Mouse (Mus musculus): ENCODE measurements around the gene Copg2. TPM values are rescaled to one million over a fixed set of nuclear protein-coding genes. Genes with fewer than 3 reads are reported as not detected.

The Copg2 gene
- polyA plus RNA-seq, 1 experiment from 2014 or later, result 26.8 TPM

MicroRNAs encoded within 50 kb of the gene (microRNA counts, 519-probe panel; counts per million panel counts)
- microRNA mmu-miR-335-3p (3,601 counts per million, percentile 72 among the panel's probes with 10 or more counts), microRNA mmu-miR-335-5p (5,126 counts per million, percentile 96 among the panel's probes with 10 or more counts)

Small RNA genes within 50 kb of the gene (microRNA-seq; reads per million reads assigned to microRNA genes)
- gene Mir335, result 65,060 reads per million, percentile 99 among the genes with 10 or more reads in this experiment

Other genes starting within 250 kb of the Copg2 start
- 15.6 and 16.0 TPM in 2 replicates for gene Cep41, start 203.0 kb downstream of the Copg2 start, polyA plus RNA-seq (2015; fragmentation: Nextera tagmentation; extraction: Ambion mirVana)
- 1,483 and 1,593 TPM in 2 replicates for gene Mest, start 173.2 kb downstream of the Copg2 start, polyA plus RNA-seq (2015; fragmentation: Nextera tagmentation; extraction: Ambion mirVana)
- gene Tsga13, start 18.8 kb upstream of the Copg2 start, polyA plus RNA-seq (2015; fragmentation: Nextera tagmentation; extraction: Ambion mirVana), result 0.25 TPM in 1 of 2 replicates, not detected in the other
- 1.5 and 2.0 TPM in 2 replicates for gene Klf14, start 62.3 kb upstream of the Copg2 start, polyA plus RNA-seq (2015; fragmentation: Nextera tagmentation; extraction: Ambion mirVana)

Measured in lung, embryonic 16.5 days (tissue).